Mouse (Mus musculus) midbrain, embryonic 10.5 days (tissue): ENCODE measurements at regions not wholly inside any gene's neighbourhood (a gene's known extent, or its start where the extent isn't known, plus 50 kb on each side); places are given as distances from the start of the nearest gene placed in this dataset.

Experiments
- DNase-seq: peaks from one replicate; pipeline ENCODE4 v3.0.0-alpha.2; 2017; ENCODE audit warnings: low spot score
- H3K27ac ChIP-seq: fragments of 300-500 bp; sonication (generic); replicated peaks from 2 replicates; pipeline ENCODE4 v1.5.1; 2016; ENCODE audit warnings: mild to moderate bottlenecking
- H3K27me3 ChIP-seq: fragments of 300-500 bp; sonication (generic); 2 replicates; pipeline ENCODE4 v1.6.1; 2016; ENCODE audit warnings: low read depth, mild to moderate bottlenecking; ENCODE audit not compliant: poor library complexity, severe bottlenecking
- H3K36me3 ChIP-seq: fragments of 300-500 bp; sonication (generic); 2 replicates; pipeline ENCODE4 v1.6.1; 2016; ENCODE audit warnings: mild to moderate bottlenecking, moderate library complexity
- H3K4me1 ChIP-seq: fragments of 300-500 bp; sonication (generic); 2 replicates; pipeline ENCODE4 v1.6.1; 2016
- H3K4me3 ChIP-seq: fragments of 300-500 bp; sonication (generic); 2 replicates; pipeline ENCODE4 v1.5.1; 2016; ENCODE audit warnings: mild to moderate bottlenecking, moderate library complexity
- H3K9me3 ChIP-seq: fragments of 300-500 bp; sonication (generic); replicated peaks from 2 replicates; pipeline ENCODE4 v1.6.1; 2016; ENCODE audit warnings: mild to moderate bottlenecking
- WGBS: fragments of 180-500 bp; shearing (Covaris S2); methylation state at CpG from one replicate; pipeline ENCODE4 v1.1.7; 2016; 5-methylcytosine and 5-hydroxymethylcytosine counted together

DNA sequence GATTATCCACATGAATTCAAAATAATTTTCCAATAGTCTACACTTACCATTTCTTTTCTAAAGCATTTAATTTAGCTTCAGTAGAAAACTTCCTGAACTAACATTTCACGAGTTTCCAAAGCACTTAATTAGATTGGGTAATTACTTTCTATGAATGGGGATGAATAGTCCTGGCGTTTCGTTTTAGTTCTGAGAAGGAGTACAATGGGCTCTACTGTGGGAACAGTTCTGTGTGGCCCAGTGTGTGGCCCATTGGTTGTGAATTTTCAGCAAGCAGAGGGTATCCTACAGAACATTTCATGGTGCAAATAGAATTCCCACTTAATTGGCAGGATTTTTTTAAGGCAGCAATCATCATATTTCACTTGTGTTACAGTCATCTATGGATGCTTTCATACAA, 95.5 kb downstream of the 1700017N19Rik start:
- Histone ChIP-seq H3K4me3 (no peak overlapping the region), H3K27me3 (no peaks in the 10 kb centered on the region)
- no peak for DNase-seq

DNA sequence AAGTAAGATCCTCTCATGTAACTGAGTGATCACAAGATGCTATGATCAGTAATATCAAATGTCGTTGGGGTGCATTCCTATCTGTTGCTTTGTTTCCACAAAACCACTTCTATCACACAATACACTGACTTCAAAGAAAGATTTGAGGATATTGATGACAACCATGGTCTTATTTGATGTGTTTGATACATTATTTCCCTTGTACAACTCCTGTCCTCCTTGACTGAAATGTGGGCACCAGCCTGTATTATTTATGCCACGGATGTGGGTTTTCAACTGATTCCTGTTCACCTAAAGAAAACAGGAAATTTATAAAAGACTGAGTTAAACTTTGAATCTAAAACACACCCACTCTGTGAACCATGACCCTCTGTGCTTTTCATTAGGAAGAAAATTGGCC, 105.7 kb downstream of the 1700017N19Rik start:
- Histone ChIP-seq H3K4me3 (no peak overlapping the region), H3K27ac (no peak overlapping the region), H3K27me3 (no peaks in the 10 kb centered on the region), H3K9me3 (no peaks in the 10 kb centered on the region), H3K36me3 (no peaks in the 10 kb centered on the region), H3K4me1 (no peaks in the 10 kb centered on the region)
- DNase-seq: no peak
- WGBS: 85% methylated on average over 2 of the region's 2 CpGs

More for the DNA sequence above, 95.5 kb downstream of the 1700017N19Rik start:
- WGBS: 25% methylated on average over 3 of the region's 3 CpGs
- no peak overlapping the region for H3K27ac ChIP-seq
- no peaks in the 10 kb centered on the region for H3K36me3 ChIP-seq
- no peaks in the 10 kb centered on the region for H3K9me3 ChIP-seq
- H3K4me1 ChIP-seq: no peaks in the 10 kb centered on the region

DNA sequence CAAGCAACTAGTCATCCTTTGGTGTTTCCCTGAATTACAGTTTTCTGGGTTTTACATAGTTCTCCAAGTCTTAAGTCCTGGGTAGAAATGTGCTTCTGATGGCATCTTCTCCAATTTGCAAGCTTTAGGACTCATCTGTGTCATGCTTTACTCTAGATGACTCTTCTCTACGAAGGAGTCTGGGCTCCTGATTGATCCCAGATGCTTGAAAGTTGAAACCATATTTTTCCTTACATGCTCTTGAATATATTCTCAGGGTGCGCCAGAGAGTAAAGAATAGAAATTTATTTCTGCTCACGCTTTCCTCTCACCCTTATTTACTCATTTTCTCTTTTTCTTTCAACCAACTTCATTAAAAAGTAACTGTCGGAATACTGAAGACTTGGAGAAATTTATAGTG, 108.9 kb downstream of the 1700017N19Rik start:
- no peaks in the 10 kb centered on the region for H3K4me1 ChIP-seq
- no peaks in the 10 kb centered on the region for H3K9me3 ChIP-seq
- H3K27me3 ChIP-seq: no peaks in the 10 kb centered on the region
- H3K4me3 ChIP-seq: no peak overlapping the region
- DNase-seq: no peak
- H3K27ac ChIP-seq: no peak overlapping the region
- H3K36me3 ChIP-seq: no peaks in the 10 kb centered on the region
- WGBS: 83% methylated on average over 4 of the region's 4 CpGs

DNA sequence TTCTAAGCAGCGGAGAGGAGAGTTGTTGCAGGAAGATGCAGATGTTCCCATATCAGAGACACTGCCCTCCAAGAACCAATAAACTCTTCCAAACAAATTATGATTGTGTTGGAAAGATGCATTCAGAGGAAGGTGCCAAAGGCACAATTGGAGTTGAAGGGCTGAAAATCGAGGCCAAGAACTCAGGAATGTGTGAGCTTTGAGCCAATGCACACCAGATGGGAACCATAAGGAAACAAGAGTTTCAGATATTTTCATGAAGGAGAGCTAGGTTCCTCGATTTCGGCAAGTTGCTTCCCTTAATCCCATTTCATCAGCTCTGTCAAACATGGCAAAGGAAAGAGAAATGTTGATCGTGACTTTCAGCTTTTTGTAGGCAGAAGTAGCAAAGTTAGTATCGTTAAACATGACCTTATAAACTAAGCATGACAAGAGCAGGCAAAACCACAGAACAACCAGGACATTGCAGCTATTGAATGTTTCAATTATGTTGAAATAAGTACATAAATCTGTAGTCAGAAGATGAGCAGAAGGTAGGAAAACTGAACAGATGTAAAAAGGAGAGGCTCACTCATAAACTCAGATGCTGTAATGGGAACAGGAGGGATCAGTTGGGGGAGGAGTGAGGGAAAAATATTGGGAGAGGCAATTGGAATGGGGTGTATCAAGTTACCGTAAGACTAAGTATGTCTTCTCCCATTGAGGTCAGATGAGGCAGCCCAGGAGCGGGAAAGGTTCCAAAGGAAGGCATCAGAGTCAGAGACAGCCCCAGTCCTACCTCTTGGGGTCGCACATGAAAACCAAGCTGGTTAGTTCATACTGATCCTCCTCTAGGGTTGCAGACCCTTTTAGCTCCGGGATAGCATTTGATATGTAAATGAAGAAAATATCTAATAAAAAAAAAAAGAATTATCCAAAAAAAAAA, 110.3 kb downstream of the 1700017N19Rik start:
- no peaks in the 10 kb centered on the region for H3K27me3 ChIP-seq
- H3K27ac ChIP-seq: no peak overlapping the region
- WGBS: 87% methylated on average over 10 of the region's 10 CpGs
- no peak for DNase-seq
- H3K9me3 ChIP-seq: no peaks in the 10 kb centered on the region
- no peaks in the 10 kb centered on the region for H3K36me3 ChIP-seq
- no peaks in the 10 kb centered on the region for H3K4me1 ChIP-seq
- no peak overlapping the region for H3K4me3 ChIP-seq

DNA sequence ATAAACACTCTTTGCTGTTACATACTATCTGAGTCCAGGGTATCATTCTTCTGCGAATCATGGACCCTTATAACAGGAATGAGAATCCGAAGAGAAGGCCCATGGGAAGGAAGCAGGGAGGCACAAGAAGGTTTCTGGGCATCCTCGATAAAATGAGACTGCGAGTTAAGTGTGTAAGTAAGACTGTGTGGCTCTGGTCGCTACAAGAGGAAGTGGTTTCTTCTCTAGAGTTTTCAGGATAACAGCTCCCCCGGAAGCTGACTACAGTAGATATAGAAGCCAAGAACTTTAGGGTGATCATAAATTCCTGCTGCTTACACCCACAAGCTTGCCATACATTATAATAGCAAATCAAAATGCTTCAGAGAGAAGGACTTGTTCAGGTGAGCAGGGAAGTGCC, 111.7 kb downstream of the 1700017N19Rik start:
- no peaks in the 10 kb centered on the region for H3K4me1 ChIP-seq
- no peaks in the 10 kb centered on the region for H3K9me3 ChIP-seq
- 88% methylated on average over 6 of the region's 6 CpGs for WGBS
- H3K27ac ChIP-seq: no peak overlapping the region
- no peak for DNase-seq
- no peaks in the 10 kb centered on the region for H3K36me3 ChIP-seq
- H3K4me3 ChIP-seq: no peak overlapping the region
- H3K27me3 ChIP-seq: no peaks in the 10 kb centered on the region

DNA sequence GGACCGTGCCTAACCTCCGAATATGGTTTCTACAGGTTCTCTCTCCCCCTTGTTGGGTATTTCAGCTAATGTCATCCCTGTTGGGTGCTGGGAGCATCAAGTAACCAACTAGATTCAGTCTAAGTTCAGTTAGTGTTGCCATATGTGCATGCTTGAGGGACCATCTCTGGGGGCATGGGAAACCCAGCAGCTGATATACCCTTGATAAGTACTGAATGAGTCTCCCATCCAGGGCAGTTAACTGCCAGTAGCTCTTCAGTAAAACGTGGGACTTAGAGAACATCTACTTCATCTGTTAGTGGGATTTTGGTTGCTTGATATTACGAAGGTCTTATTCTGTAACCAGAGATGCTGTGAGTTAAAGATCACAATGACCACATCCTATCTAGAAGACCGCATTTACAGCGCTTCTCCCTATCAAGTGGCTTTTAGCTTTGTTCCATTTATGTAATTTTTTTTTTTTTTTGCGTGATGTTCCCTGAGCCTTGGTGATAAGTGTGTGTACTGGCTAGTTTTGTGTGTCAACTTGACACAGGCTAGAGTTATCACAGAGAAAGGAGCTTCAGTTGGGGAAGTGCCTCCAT, 125.9 kb downstream of the 1700017N19Rik start:
- no peaks in the 10 kb centered on the region for H3K27me3 ChIP-seq
- DNase-seq: no peak
- H3K9me3 ChIP-seq: no peaks in the 10 kb centered on the region
- WGBS: 93% methylated on average over 7 of the region's 7 CpGs
- H3K4me1 ChIP-seq: peaks cover 6% of the 10 kb centered on the region; the same call in 1 of the 2 replicates
- no peaks in the 10 kb centered on the region for H3K36me3 ChIP-seq
- no peak overlapping the region for H3K27ac ChIP-seq
- H3K4me3 ChIP-seq: no peak overlapping the region

DNA sequence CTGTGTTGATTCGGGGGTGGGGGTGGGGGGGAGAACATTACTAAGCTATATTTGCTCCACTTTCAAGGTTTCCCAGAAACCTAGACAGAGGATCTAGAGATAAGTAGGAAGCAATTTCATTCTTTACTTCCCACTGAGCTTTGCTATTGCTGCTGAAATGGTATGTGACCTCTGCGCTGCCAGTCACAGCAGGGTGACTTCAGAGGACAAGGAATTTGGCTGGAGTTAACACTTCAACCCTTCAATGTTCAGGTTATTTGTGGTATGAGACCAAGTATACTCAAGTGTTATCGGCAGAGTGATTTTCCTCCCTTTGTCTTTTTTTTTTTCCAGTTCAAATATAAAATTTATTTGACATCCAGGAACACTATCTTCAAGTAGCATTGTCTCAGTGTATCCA, 128.3 kb downstream of the 1700017N19Rik start:
- DNase-seq: peak; percentile 29
- H3K36me3 ChIP-seq: no peaks in the 10 kb centered on the region
- H3K27ac ChIP-seq: no peak overlapping the region
- no peaks in the 10 kb centered on the region for H3K27me3 ChIP-seq
- no peak overlapping the region for H3K4me3 ChIP-seq
- no peaks in the 10 kb centered on the region for H3K9me3 ChIP-seq
- 29% methylated on average over 3 of the region's 3 CpGs for WGBS
- H3K4me1 ChIP-seq: peaks cover 6% of the 10 kb centered on the region; the same call in 1 of the 2 replicates

DNA sequence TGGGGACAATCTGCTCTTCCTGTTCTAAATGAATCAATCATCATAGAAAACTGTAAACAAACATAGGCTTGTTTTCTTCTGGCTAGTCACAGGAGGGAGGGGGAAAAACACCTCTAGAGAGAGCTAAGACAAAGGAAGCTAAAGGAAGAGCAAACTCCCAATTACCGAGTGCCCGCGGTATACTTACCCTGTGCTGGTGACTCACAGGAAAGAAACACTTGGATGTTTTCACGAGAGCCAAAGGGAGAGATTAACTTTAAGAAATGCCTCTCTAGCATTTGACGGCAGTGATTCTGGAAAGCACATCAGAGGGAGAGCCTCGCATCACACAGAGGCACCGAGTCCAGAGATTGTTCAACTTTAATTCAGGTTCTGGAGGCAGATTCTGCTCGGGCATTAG, 151.0 kb downstream of the 1700017N19Rik start:
- WGBS: 73% methylated on average over 8 of the region's 8 CpGs
- no peak overlapping the region for H3K4me3 ChIP-seq
- no peaks in the 10 kb centered on the region for H3K9me3 ChIP-seq
- H3K4me1 ChIP-seq: 0 out of 2 replicates have a peak, but pooled peaks cover 2% of the 10 kb centered on the region
- no peak overlapping the region for H3K27ac ChIP-seq
- DNase-seq: no peak
- H3K36me3 ChIP-seq: no peaks in the 10 kb centered on the region
- H3K27me3 ChIP-seq: no peaks in the 10 kb centered on the region

DNA sequence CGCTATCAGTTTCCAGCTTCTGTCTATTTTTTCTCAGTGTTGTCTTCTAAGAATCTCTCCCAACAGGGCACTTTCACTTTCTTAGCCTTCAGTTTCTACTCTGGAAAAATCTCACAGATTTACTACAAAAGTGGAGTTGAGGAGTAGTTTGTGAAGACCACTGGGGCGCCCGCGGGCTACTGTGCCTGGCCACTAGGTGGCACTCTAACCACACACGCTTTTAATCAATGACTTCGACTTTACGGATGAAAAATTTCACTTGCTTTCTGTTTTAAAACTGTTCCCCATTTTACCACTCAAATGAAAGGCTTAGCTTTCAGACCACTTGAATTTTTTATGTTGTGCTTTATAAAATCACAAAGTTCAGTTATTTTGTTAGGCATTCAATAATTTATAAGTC, 151.8 kb downstream of the 1700017N19Rik start:
- no peak overlapping the region for H3K27ac ChIP-seq
- no peaks in the 10 kb centered on the region for H3K27me3 ChIP-seq
- no peaks in the 10 kb centered on the region for H3K36me3 ChIP-seq
- 9% methylated on average over 7 of the region's 7 CpGs for WGBS
- no peak overlapping the region for H3K4me3 ChIP-seq
- DNase-seq: peak; percentile 63
- H3K9me3 ChIP-seq: no peaks in the 10 kb centered on the region
- H3K4me1 ChIP-seq: 0 out of 2 replicates have a peak, but pooled peaks cover 2% of the 10 kb centered on the region

DNA sequence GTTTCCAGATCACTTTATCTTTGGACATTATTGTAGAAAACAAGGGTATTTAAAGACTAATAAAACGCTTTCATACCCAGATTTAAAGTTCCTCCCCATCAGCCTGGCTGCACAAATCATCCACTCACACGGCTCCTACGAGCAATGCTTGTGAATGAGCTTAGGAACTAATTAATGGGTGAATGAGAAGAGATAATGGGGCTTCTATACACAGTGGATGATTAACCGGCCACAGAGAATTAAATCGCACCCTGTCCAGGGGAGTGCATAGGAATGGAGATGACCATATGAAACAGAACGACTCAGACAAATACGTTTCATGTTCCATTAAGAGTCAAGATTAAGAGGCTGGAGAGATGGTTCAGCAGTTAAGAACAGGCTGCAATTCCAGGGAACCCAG, 155.9 kb downstream of the 1700017N19Rik start:
- Histone ChIP-seq H3K36me3 (no peaks in the 10 kb centered on the region), H3K27me3 (no peaks in the 10 kb centered on the region), H3K4me3 (no peak overlapping the region), H3K9me3 (no peaks in the 10 kb centered on the region), H3K4me1 (0 out of 2 replicates have a peak, but pooled peaks cover 2% of the 10 kb centered on the region), H3K27ac (no peak overlapping the region)
- WGBS: 51% methylated on average over 7 of the region's 7 CpGs
- DNase-seq: no peak

DNA sequence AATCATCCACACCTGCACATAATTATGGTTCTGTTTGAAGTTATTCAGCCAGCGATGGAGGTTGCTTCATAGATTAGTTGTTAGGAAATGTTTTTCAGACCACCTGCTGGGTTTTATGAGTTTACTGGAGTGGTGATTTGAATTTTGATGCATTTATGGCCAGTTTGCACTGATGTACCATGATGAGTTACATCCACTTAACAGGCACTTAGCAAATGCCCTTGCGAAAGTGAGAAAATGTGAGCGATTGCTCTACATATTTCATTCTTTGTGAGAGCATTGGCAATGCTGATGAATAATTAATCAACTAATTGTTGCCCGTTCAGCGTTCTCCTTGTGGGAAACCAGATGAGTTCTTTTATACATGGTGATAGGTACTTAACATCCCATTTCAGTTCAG, 164.7 kb downstream of the 1700017N19Rik start:
- no peak overlapping the region for H3K4me3 ChIP-seq
- no peaks in the 10 kb centered on the region for H3K9me3 ChIP-seq
- H3K36me3 ChIP-seq: no peaks in the 10 kb centered on the region
- H3K27ac ChIP-seq: no peak overlapping the region
- no peaks in the 10 kb centered on the region for H3K4me1 ChIP-seq
- WGBS: 90% methylated on average over 5 of the region's 5 CpGs
- DNase-seq: no peak
- H3K27me3 ChIP-seq: no peaks in the 10 kb centered on the region

DNA sequence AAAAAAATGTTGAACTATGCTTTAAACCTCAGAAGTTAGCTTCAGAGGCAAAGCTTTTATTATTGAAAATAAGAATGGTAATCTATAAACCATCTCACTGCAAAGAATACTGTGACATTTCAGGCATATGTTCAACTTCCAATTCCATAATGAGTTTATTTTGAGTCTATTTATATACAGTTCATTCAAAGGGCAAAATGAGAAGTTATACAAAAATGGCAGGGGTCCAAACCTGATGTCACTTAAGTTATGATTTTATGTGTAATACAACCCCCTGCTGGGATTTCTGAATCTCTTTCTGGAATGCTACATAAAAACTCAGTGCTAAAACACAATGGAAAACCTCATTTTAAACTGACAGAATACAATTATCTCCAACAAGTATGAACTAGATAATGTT, 184.0 kb downstream of the 1700017N19Rik start:
- Histone ChIP-seq H3K4me3 (no peak overlapping the region), H3K36me3 (no peaks in the 10 kb centered on the region), H3K9me3 (no peaks in the 10 kb centered on the region), H3K27me3 (no peaks in the 10 kb centered on the region), H3K27ac (no peak overlapping the region), H3K4me1 (no peaks in the 10 kb centered on the region)
- no peak for DNase-seq

DNA sequence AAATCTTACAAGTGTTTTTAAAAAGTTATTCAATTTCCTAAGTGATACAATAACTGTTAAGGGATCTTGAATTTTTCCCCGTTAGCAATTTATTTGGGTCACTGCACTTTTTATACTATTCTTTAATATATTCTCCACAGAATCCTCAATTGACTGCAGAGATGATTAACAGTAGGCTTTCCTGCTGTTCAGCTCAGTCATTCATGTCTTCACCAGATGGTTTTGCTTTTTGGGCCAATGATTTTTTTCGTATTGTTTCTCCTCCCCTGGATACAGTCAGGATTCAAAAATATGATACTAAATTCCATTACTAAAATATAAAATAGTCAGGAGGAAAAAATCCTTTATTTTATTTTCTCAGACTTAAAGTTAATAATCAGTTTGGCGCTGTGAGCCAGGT, 201.9 kb downstream of the 1700017N19Rik start:
- no peak overlapping the region for H3K27ac ChIP-seq
- WGBS: 80% methylated on average over 3 of the region's 3 CpGs
- no peaks in the 10 kb centered on the region for H3K27me3 ChIP-seq
- H3K4me3 ChIP-seq: no peak overlapping the region
- no peaks in the 10 kb centered on the region for H3K36me3 ChIP-seq
- no peaks in the 10 kb centered on the region for H3K9me3 ChIP-seq
- DNase-seq: no peak
- no peaks in the 10 kb centered on the region for H3K4me1 ChIP-seq
